Mouse (Mus musculus) left cerebral cortex, adult 2 months (tissue): Measurements from ENCODE around the gene Nt5e. TPM values are rescaled to one million over a fixed set of nuclear protein-coding genes. Genes with fewer than 3 reads are reported as not detected.

Source experiments
- DNase-seq, 2 experiments: peaks; one replicate each; pipeline ENCODE4 v3.0.0; 2021 to 2022; ENCODE audit warnings: low spot score in 2 of 2, mixed read lengths in 1 of 2; ENCODE audit errors: extremely low spot score in 1 of 2
- H3K27ac ChIP-seq: fragments of 200-600 bp; 2 replicates; pipeline ENCODE4 v1.8.1; 2022
- H3K4me3 ChIP-seq: fragments of 200-600 bp; 2 replicates; pipeline ENCODE4 v1.8.1; 2022
- CTCF ChIP-seq: fragments of 200-600 bp; IDR thresholded peaks from 2 replicates; pipeline ENCODE4 v1.8.1; 2022; ENCODE audit warnings: antibody characterized with exemption, mild to moderate bottlenecking, moderate library complexity
- intact Hi-C: fragments of 180-260 bp; cut with DNase I; formaldehyde crosslinking; loops from one replicate; pipeline ENCODE4 v1.15.1; 2025
- total RNA-seq, 2 experiments: library from RNA; stranded (reverse); gene quantifications; 2 replicates each; pipeline ENCODE4 v1.2.3; 2021

Gene Nt5e
- total RNA-seq, 2 experiments from 2014 or later: 2.9 TPM

DNA sequence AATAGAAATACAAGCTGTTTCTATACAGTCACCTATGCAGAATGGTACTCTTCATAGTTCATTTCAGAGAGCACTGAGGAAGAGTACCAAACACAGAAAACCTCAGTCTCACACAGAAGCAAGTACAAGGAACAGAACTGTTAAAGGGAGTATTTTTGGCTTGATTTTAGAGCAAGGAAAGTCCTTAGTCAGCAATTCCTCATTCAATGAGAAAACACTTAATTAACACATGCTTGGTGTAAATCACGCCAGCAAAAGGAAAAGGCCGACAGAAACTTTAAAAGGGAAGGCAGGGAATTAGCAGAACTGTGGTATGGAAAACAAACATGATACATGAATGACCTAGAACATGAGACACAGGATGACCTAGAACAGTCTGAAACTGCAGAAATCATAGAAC is 83.0 kb downstream of the Nt5e start:
- no peak overlapping the region for H3K4me3 ChIP-seq
- intact Hi-C loops: loop anchor here (10.0 kb wide), 1 partner anchor 135 kb away; the partner anchor contains the start of gene Zfp949
- no peak for TF ChIP-seq CTCF
- H3K27ac ChIP-seq: no peak overlapping the region
- DNase-seq: no peak

- no peak overlapping the region for H3K4me3 ChIP-seq
- no peak for TF ChIP-seq CTCF
- H3K27ac ChIP-seq: no peak overlapping the region
- intact Hi-C loops: no loop called here
- no peak for DNase-seq
Observed at GRCm38 (mm10) chr9:88416752-88417151, 89.8 kb downstream of the Nt5e start.

Other genes starting within 250 kb of the Nt5e start
- gene Snx14, start 111.8 kb downstream of the Nt5e start, total RNA-seq: 10 to 100 TPM; 51.7 to 59.9 TPM
- gene Gm20537, start 129.4 kb downstream of the Nt5e start, total RNA-seq: under 1 TPM in 1 of 2 experiments, not detected in 1; 0.84 TPM
- gene Syncrip, start 155.4 kb downstream of the Nt5e start, total RNA-seq: 10 to 100 TPM; 68.7 to 71.3 TPM
- 10 to 100 TPM; 26.0 to 26.2 TPM for gene Zfp949, start 220.8 kb downstream of the Nt5e start, total RNA-seq